ENCODE assay signal across 9 mouse cellular contexts in the genomic region with DNA sequence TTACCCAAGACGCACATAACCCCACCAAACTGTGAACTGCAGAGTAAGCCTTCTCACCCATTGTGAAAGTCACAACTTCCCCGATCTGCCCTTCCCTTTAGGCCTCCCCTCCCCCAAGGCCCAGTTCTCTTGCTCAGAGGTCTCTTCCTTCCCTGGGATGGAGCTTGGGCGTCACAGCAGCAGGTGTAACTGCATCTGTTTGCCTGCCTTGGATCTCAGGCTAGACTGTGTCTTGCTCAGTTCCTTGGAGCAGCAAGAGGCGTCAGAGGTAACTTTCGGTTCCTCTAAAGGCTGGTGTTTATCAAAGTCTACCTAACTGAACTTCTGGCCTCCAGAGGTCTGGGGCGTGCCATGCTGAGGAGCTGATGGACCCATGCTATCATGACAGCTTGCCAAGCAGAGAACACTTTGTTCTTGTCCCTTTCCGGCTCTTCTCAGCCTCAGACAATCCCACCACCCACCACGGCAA. TPM values are rescaled to one million over a fixed set of nuclear protein-coding genes. Genes with fewer than 3 reads are reported as not detected.
DNase-seq lines count a peak whose midpoint lies in the region; ATAC-seq and TF ChIP-seq lines count a peak whose summit lies in the region.
"Had no signal": no experiment of that assay in that cellular context is flagged by ENCODE, and none has a peak within 500 bp of the region (broad histone marks: within the 10 kb centered on the region; RNA-seq: fewer than 3 reads in every experiment).

No protein-coding gene starts in this region.

- no peak for TF ChIP-seq CTCF in kidney, adult 2 months (conservative IDR thresholded peaks at IDR 0.05; ENCODE audit: insufficient read depth, insufficient read length, low read depth, low read length)
- no peak for TF ChIP-seq CTCF in thymus, adult 2 months (IDR thresholded peaks at IDR 0.05; ENCODE audit: borderline replicate concordance, control insufficient read depth, extremely low read depth, insufficient read depth, low read length, poor library complexity)

- no peak overlapping the region for H3K4me3 ChIP-seq in embryonic facial prominence, embryonic 14.5 days (ENCODE audit: low read depth, low read length)
- H3K4me3 ChIP-seq in embryonic facial prominence, embryonic 10.5 days: no peak overlapping the region
- no peak overlapping the region for H3K4me3 ChIP-seq in kidney, adult 2 months (ENCODE audit: insufficient read depth, low read depth, low read length)
- no peak overlapping the region for H3K4me3 ChIP-seq in thymus, adult 2 months (ENCODE audit: control insufficient read depth, insufficient read depth, low read length)
- H3K4me3 ChIP-seq: limb, embryonic 12.5 days had no signal

- ATAC-seq in embryonic facial prominence, embryonic 14.5 days (ENCODE audit: low read depth): no peak

- TF ChIP-seq POLR2A in kidney, adult 2 months (IDR thresholded peaks at IDR 0.05; ENCODE audit: low read depth, low read length): no peak
- TF ChIP-seq POLR2A in thymus, adult 2 months (IDR thresholded peaks at IDR 0.05; ENCODE audit: control insufficient read depth, extremely low read depth, insufficient read depth, low read length, poor library complexity): no peak

- no peaks in the 10 kb centered on the region for H3K4me1 ChIP-seq in embryonic facial prominence, embryonic 14.5 days (ENCODE audit: control insufficient read depth, insufficient read depth, low read length)
- no peaks in the 10 kb centered on the region for H3K4me1 ChIP-seq in embryonic facial prominence, embryonic 10.5 days
- H3K4me1 ChIP-seq in kidney, adult 2 months (ENCODE audit: control insufficient read depth, insufficient read depth, low read length): no peaks in the 10 kb centered on the region
- H3K4me1 ChIP-seq in thymus, adult 2 months (replicated peaks; ENCODE audit: control insufficient read depth, insufficient read depth, low read length): peaks cover 19% of the 10 kb centered on the region
- H3K4me1 ChIP-seq: limb, embryonic 12.5 days had no signal

- H3K36me3 ChIP-seq in embryonic facial prominence, embryonic 14.5 days (ENCODE audit: control insufficient read depth, insufficient read depth, low read length): no peaks in the 10 kb centered on the region
- H3K36me3 ChIP-seq in embryonic facial prominence, embryonic 10.5 days (replicated peaks): no peaks in the 10 kb centered on the region
- no peaks in the 10 kb centered on the region for H3K36me3 ChIP-seq in kidney, adult 2 months (ENCODE audit: control insufficient read depth, insufficient read depth, low read length)
- H3K36me3 ChIP-seq in thymus, adult 2 months (ENCODE audit: control insufficient read depth, insufficient read depth, low read length): no peaks in the 10 kb centered on the region
- H3K36me3 ChIP-seq: limb, embryonic 12.5 days had no signal

- H3K9ac ChIP-seq in embryonic facial prominence, embryonic 14.5 days (ENCODE audit: low read depth, low read length): no peak overlapping the region
- H3K9ac ChIP-seq: limb, embryonic 12.5 days had no signal

- no peak overlapping the region for H3K27ac ChIP-seq in embryonic facial prominence, embryonic 14.5 days (replicated peaks; ENCODE audit: low read depth, low read length)
- H3K27ac ChIP-seq in embryonic facial prominence, embryonic 10.5 days (replicated peaks): no peak overlapping the region
- H3K27ac ChIP-seq in kidney, adult 2 months (ENCODE audit: insufficient read depth, low read depth, low read length): peak overlapping the region; percentile 33; the same call in 1 of the 2 replicates
- H3K27ac ChIP-seq in thymus, adult 2 months (ENCODE audit: control insufficient read depth, insufficient read depth, low read length): no peak overlapping the region
- H3K27ac ChIP-seq: limb, embryonic 12.5 days had no signal

- no peak overlapping the region for H3K4me2 ChIP-seq in embryonic facial prominence, embryonic 14.5 days (ENCODE audit: low read depth, low read length)
- H3K4me2 ChIP-seq: limb, embryonic 12.5 days had no signal

- H3K27me3 ChIP-seq in embryonic facial prominence, embryonic 14.5 days (replicated peaks; ENCODE audit: control insufficient read depth, insufficient read depth, low read length): no peaks in the 10 kb centered on the region
- no peaks in the 10 kb centered on the region for H3K27me3 ChIP-seq in embryonic facial prominence, embryonic 10.5 days (replicated peaks; ENCODE audit: low read depth, poor library complexity, severe bottlenecking)
- H3K27me3 ChIP-seq in kidney, adult 2 months (replicated peaks; ENCODE audit: control insufficient read depth, insufficient read depth, low read length): no peaks in the 10 kb centered on the region
- H3K27me3 ChIP-seq in thymus, adult 2 months (ENCODE audit: control insufficient read depth, insufficient read depth, low read length): no peaks in the 10 kb centered on the region
- H3K27me3 ChIP-seq: limb, embryonic 12.5 days had no signal

- H3K9me3 ChIP-seq in embryonic facial prominence, embryonic 14.5 days (ENCODE audit: control insufficient read depth, low read length): no peaks in the 10 kb centered on the region
- no peaks in the 10 kb centered on the region for H3K9me3 ChIP-seq in embryonic facial prominence, embryonic 10.5 days
- H3K9me3 ChIP-seq: limb, embryonic 12.5 days had no signal

- DNase-seq in embryonic facial prominence, embryonic 14.5 days (ENCODE audit: low spot score): peak; percentile 22
- no peak for DNase-seq in embryonic facial prominence, embryonic 10.5 days (ENCODE audit: low spot score)
- peak; percentile 60 for DNase-seq in adrenal gland, postnatal 14 days
- DNase-seq in kidney, adult 2 months: peak; percentile 81
- peak; percentile 69 for DNase-seq in lung, postnatal 14 days
- peak; percentile 26 for DNase-seq in thymus, adult 2 months
- DNase-seq in urinary bladder, postnatal 4 days (ENCODE audit: low spot score in 2 of 2): no peak
- DNase-seq in cerebellum, adult 18-20 months: no peak

- WGBS in embryonic facial prominence, embryonic 14.5 days: 77% methylated on average over 8 of the region's 8 CpGs
- WGBS in embryonic facial prominence, embryonic 10.5 days: 83% methylated on average over 8 of the region's 8 CpGs
- 67% methylated on average over 8 of the region's 8 CpGs for WGBS in kidney, adult 2 months
- WGBS in thymus, adult 2 months: 22% methylated on average over 8 of the region's 8 CpGs

RNA-seq across cellular contexts. Expression of a gene that starts 30.5 kb away (rescaled TPM):
- polyA plus RNA-seq in embryonic facial prominence, embryonic 14.5 days (2014; fragmentation: Nextera tagmentation; extraction: Ambion mirVana): 7.9 and 11.1 TPM in 2 replicates
- polyA plus RNA-seq in embryonic facial prominence, embryonic 10.5 days (2016; fragmentation: Nextera tagmentation; extraction: Ambion mirVana): 4.0 and 5.3 TPM in 2 replicates
- total RNA-seq in adrenal gland, postnatal 14 days (2021): 13.2 and 34.2 TPM in 2 replicates
- polyA plus RNA-seq in kidney, adult 2 months (2012; rRNA removed): 18.6 and 20.0 TPM in 2 replicates
- polyA plus RNA-seq in thymus, adult 2 months (2012; rRNA removed): 278 and 301 TPM in 2 replicates

Comparison
In these comparisons a context has a peak if more than half of its experiments do, and no peak if none do; other contexts are left out.
1. DNase-seq: peak in embryonic facial prominence, embryonic 14.5 days (single experiment), adrenal gland, postnatal 14 days (single experiment), kidney, adult 2 months (single experiment), lung, postnatal 14 days (single experiment) and thymus, adult 2 months (single experiment); none in embryonic facial prominence, embryonic 10.5 days (single experiment), urinary bladder, postnatal 4 days (0 of 2) and cerebellum, adult 18-20 months (0 of 2).
2. RNA of a gene that starts 30.5 kb away (polyA plus RNA-seq): 278 to 301 TPM in thymus, adult 2 months; 18.6 to 20.0 TPM in kidney, adult 2 months, 7.9 to 11.1 TPM in embryonic facial prominence, embryonic 14.5 days and 4.0 to 5.3 TPM in embryonic facial prominence, embryonic 10.5 days; every median in the first group is over 10 times any median in the second.